Mouse (Mus musculus) frontal cortex, postnatal 25 days (tissue): ENCODE data around the gene Rhbdd1.

Experiments
- DNase-seq, 2 experiments: peaks; one replicate each; pipeline ENCODE4 v3.0.0; 2022; ENCODE audit warnings: low spot score in 2 of 2

Rhbdd1 gene

DNA sequence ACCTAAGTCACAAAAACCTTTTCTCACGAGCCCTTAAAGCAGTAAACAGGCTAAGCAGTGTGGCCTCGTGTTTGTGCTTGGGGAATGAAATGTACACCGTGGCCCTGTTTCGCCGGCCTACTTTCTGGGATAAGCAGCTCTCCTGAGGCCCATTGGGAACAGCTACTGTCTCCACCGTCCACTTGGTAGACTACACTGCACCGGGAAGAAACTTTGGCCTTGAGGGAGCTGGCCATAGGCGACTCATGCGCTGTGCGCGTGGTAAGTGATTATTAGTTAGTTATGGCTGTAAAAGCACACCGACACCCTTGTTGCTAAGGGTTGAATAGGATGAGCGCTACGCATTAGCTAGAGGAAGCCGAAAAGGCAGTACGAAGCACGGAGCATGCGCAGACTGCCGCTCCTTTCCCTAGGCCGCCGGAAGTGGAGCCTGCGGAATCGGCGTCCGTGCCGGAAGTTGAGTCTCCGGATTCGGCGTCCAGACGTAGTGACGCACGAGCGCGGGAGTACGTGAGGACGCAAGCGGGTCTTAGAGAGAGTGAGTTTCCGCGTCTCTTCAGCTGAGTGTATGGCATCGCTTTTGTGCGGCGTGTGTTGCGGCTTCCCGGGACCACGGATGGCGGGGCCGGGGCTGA is at the start of gene Rhbdd1:
Gene Rhbdd1, plus strand, starts transcription at position 342 of the 635 bp plus-strand sequence.
- peak; percentile 97 to 98 for DNase-seq

DNA sequence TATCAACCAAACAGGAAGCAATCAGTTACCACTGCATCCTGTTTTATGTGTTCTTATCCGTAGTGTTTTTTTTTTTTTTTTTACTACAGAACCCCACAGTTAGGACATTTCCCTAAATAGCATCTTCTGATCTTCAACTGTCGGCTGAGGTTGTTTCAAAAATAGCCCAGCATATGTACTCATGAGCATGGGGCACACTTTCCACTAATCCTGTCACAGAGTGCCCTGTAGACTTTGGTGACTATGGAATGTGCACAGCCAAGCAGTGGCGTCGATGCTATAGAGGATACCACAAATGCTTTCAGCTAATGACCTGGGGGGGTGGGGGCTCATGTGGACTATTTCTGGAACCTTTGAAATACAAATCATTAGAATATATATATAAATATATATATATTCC is 48.7 kb upstream of the Rhbdd1 start:
- no peak for DNase-seq

DNA sequence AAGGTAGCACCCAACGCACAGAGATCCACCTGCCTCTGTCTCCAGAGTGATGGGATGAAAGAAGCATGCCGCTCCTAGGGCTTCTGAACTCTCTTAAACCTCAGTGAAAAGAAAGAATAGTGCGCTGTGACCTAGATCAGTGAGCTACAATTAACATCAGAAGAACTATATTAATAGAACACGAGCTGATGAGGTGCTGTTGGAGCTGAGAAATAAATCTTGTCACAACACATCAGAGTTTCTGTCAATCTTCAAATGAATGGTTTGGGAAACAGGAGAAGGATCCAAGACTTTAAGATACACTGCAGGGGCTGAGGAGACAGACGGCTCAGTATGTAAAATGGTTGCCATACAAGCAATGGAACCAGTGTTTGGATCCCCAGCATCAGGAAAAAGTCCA is 44.0 kb upstream of the Rhbdd1 start:
- DNase-seq = no peak

DNA sequence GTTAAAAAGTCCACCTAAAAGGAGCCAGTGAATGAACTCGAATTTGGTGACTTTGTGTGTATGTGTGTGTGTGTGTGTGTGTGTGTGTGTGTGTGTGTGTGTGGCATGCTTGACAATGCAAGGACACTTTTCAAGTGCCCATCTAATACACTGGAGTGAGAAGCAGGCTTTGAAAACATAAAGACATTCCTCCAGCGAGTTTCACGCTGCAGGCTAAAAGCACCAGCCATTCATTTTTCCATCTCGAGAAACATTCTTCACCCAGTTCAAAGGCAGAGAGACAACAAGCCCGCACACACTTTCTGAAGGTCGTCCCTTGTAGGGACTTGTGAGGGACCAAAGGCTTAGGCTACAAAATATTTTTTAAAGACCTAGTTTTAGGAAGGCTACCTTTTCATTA is 42.7 kb upstream of the Rhbdd1 start:
- DNase-seq = no peak

DNA sequence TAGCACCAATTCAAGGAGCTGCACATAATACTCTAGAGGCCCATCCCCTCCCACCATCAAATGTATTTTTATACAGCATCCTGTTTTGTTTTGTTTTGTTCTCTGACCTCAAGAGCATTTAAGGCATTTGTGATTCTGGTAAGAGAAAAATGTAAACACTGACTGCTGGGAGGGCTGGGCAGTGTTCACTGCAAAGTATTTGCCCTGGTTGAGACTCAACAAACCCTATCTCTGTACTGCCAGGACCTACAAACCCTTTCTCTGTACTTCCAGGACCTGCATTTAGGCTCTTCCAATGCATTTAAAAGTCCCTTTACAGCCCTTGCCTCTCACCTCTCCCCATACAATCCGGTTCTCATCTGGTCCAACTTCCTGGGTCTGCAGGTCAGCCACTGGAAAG is 41.9 kb upstream of the Rhbdd1 start:
- no peak for DNase-seq

DNA sequence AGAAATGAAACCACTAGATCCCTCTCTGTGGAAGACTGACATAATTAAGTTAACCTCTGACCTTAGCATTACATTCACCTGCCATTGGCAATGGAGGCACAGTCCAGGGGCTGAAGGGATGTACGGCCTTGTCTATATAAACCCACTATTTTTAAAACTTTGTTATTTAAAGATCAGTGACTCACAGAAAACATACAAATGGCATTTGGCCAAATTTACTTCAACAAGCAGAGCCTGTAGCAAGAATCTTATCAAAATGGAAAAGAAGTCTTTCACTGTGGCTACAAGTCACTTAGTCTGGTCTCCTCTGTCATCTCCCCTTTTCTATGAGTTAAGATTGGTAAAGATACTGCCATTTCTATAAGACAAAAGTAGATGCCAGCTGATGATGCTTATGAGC is 36.5 kb upstream of the Rhbdd1 start:
- no peak for DNase-seq

DNA sequence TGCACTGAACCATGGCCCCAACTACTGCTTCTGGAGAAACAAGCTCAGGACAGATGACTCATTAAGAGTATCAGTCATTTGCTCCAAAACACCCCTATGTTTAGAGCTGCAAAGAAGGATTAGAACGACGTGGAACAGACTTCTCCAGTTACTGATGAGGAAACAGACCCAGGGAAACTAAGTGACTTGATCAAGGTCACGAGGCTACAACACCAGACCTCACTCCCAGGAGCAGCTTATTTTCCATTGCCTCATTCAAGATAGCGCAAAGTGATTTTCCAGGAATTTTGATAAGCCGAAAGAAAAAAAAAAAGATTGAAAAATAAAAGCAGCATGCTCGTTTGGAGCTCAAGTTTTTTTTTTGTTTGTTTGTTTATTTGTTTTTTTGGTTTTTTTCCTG is 34.4 kb upstream of the Rhbdd1 start:
- no peak for DNase-seq

DNA sequence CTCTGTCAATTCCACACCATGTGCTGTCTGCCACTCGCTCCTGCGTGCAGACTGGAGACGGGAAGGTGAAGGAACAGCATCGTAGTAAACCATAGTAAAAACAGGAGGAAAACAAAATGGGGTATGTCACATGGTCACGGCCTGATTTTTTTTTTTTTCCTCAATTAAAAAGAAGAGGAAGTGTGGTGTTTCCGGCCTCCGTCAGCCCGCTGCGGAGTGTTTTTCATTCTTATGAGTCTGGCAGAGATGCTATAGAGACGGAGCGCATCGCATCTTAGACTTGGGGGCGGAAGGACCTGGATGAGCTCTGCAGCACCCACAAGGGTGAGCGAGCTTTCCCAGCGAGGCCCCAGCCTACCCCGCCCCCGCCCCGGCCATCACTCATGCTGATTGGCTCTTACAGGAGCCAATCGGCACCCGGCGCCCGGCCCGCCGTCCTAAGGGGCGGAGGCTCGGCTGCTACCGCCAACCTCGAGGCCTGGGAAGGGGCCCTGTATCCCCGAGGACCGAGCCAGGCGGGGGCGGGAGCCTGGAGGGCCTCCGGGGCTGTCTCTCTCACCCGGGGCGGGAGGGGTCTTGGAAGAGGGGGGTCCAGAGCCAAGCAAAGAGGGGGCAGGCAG is 33.1 kb upstream of the Rhbdd1 start:
- peak; percentile 60 to 79 for DNase-seq

DNA sequence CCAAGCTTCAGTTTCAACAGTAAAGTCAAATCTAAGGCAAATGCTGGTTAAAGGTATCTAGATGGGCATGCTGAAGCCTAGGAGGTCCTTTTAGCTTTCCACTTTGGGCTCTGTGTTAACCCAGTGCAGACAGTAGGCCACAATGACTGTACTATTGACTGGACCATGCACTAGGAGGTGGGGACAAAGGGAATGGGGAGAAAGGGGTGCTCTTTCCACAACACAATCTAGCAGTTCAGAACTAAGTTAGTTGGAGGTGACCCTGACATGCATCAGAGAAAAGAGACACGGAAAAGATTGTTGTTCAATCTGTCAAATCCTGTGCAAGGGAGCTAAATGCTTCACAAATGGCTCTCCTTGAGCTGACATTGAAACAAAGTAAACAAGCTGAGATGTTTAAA is 32.4 kb upstream of the Rhbdd1 start:
- DNase-seq = no peak

DNA sequence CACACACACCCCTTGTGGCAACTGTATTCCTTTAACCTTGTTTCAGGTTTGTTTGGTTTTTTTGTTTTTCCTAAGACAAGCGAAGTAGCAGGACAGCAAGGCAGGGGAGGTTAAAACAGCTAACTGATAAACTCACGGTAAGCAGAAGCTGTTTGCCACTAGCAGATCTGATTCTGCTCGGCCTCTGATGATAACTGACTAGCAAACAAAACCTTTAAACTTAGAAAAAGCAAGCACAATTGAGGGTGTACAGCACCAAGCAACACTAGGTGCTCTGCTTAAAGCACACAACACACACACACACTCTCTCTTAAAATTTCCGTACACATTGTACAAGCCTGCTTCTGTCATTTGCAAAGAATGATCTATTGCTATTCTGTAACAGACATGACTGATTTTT is 31.8 kb upstream of the Rhbdd1 start:
- DNase-seq = no peak

DNA sequence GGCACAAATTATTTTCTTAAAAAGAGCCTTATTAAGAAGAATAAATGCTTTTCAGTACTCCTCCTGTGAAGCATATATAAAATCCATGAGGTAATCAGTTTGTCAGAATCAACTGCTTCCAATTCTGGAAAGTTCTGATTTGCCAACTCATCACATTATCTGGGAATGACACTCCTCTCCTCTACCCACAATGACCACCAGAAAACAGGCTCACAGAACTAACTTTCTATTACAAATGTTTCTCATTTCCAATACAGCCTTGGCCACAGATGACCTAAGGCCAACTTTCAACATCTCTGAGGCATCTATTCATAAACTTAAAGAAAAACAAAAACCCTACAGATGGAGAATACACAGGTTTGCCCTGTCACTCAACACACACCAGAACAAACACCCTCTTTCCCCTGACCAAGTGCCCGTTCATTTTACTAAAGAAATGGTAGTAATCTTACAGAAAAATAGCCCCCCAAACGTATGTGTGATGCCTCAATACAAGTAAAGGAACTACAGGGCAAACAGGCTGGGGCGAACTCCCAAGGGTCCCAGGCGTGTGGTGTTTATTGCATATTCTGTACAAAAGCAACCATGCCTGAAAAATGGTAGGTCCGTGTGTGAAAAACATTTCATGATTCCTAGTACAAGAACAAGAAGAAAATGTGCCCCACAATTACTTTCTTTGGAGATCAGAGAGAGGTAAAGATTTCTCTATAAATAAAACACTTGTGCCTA is 30.6 kb upstream of the Rhbdd1 start:
- no peak for DNase-seq

DNA sequence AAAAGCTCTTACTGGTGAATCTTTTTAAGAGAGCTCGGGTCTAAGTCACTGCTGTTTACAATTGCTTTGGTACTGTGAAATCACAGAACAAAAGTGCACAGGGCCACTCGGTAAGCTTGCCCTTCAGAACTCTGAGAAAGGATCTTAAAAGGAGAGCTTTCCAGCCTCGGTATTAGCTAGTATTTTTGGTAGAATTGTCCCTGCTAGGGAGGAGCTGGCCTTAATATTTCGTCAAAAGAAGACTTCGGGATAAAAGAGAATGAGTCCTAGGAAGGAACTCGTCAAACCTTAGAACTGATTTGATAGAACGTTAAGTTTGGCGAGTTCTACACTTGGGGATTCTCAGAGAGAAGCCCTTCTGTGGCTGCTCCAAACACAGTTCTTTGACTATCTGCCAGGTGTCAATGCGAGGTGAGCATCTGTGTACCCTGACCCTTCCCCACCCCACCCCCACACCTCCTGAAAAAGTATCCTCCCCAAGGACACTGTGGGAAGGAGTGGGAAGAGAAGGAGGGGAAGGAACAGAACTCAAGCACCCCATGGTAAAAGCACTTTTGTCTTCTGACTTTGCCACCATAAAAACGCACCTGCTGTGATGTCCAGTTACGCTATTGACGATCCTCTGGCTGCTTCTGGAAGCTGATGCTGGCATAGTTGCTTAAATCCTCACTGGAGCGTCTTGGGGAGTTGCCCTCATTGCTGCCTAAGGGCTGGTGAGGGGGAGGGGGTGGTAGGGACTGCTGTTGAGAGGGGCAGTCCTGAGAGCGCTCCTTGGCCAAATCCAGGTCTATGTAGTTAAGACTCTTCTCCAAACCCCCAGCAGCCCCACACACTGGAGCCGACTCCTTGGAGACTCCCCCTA is 29.8 kb upstream of the Rhbdd1 start:
- no peak for DNase-seq

DNA sequence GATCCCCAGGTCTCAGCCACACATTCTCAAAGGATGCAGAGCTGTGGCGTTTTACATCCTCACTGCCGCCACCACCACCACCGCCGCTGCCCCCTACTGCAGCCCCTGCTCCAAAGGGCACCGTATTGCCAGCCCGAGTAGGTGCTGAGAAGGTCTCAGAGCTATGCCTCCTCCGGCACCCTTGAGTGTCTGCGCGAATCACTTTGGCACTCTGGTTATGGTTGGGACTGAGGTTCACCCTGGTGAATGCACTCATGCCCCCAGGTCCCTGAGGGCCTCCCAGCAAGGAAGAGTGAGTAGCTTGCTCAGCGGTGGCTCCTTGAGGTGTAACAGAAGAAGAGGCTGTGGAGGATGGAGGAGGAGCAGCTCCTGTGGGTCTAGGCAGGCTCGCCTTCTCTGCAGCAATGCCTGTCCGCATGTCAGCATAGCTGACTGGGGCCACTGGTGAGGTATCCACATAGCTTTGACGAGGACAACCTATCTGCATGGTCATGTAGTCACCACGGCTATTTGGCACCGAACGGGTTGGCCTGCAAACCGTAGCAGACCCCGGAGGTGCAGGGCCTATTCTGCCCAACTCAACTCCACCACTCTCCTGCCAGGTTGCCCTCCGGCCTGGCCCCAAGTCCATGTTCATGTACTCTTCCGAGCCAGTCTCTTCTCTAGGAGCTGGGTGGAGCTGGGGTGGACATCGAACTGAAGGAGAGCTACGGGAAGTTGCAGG is 29.0 kb upstream of the Rhbdd1 start:
- DNase-seq = no peak

DNA sequence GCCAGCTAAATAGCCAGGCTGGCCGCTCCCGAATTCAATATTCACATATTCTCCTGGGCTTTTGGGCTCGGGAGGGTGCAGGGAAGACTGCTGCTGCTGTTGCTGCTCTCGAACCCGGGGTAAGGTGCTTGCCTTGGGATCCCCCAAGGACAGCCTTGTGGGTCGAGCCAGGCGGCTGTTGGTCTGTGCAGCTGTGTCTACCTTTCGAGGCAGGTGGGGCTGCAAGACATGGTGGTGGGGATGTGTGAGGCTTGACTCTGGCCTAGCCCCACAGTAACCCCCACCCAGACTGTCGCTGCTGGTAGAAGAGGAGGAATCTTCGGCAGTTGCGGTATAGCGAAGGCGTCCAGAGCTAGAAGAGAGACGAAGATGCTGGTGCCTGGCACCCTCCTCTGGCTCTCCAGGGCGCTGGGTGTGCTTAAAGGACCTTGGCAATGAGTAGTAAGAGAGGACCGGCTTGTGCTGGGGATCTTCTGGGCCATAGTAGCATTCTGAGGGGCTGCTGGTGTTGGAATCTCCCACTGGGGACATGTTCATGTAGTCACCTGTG is 28.4 kb upstream of the Rhbdd1 start:
- no peak for DNase-seq

DNA sequence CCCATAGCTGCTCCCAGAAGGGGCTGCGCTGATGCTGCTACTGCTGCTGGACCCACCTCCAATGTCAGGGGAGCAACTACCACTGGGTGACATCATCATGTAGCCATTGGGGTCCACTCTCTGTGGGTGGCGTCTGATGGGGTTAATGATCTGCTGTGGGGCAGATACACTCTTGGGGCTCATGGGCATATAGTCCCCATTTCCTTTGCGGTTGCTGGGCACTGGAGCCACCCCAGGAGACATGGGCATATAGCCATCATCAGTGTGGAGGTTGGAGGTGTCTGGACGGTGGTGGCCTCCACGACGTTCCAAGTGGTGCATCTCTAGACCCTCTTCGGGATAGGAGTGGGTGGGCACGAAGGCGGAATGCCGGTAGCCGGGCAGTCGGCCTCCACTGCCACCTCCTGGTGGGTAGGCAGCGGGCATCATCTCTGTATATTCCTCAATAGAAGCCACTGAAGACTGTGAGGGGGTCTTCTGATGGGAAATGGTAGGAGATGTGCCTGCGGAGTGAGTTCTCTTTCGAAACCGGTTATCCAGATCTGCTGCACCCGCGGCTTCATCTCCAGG is 27.7 kb upstream of the Rhbdd1 start:
- no peak for DNase-seq

DNA sequence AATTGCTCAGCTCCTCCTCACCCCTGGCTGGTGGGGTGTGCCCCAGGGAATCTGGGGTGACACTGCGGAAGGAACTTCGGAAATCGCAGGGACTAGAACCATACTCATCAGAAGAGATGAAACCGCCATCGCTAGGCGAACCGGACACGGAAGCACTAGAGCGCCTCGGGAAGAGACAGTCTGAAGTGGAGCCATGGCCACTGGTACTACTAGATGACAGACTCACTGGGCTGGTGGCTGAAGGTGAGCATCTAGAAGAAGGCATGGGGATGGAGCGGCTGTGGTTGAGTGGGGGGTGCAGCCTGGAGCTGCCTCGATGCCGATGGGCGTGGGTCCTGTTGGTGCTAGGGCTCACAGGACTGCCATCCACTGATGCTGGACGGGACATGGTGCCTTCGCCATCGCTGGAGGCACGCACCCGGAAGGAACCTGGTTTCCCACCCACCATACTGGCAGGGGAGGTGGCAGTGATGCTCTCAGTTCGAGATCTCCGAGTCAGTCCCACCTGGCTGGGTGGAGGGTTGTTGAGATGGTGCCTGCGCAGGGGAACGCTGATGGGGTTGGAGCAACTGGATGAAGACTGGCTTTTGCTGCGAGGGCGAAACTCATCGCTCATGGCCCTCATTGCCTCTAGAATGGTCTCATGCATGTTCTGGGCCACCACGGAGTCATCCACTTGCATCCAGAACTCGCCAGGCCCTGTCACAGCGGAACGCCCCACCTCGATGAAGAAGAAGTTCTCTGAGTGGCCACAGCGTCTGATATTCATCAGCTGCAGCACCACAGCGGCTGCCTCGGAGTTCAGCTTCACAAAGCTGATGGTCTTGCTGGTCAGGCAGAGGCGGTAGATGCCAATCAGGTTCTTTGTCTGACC is 26.9 kb upstream of the Rhbdd1 start:
- peak in 1 of 2 experiments; percentile 4 for DNase-seq

DNA sequence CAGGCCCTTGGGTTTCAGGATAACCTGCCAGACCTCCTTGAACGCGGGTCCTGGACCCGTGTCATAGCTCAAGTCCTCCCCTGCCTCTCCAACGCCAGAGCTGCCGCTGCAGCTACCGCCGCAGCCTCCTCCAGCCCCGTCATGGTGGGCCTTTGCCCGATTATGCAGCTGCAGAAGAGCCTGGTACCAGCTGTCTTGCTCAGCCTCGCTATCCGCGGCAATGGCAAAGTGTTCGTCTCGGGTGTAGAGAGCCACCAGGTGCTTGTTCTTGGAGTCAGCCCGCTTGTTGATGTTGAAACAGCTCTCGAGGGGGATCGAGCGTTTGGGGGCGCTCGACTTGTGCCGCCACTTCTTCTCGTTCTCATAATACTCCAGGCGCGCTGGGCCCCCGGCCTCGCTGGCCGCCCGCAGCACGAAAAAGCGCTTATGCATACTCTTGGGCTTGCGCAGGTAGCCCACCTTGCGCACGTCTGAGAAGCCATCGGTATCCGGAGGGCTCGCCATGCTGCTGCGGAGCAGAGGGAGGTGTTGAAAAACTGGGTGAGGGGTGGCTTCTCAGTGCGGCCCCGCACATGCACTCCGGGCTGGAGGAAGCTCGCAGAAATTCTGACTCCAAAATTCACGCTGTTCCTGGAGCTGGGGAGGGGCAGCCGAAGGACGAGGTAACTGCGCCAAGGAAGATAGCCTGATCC is 26.1 kb upstream of the Rhbdd1 start:
- peak in 1 of 2 experiments; percentile 58 for DNase-seq

DNA sequence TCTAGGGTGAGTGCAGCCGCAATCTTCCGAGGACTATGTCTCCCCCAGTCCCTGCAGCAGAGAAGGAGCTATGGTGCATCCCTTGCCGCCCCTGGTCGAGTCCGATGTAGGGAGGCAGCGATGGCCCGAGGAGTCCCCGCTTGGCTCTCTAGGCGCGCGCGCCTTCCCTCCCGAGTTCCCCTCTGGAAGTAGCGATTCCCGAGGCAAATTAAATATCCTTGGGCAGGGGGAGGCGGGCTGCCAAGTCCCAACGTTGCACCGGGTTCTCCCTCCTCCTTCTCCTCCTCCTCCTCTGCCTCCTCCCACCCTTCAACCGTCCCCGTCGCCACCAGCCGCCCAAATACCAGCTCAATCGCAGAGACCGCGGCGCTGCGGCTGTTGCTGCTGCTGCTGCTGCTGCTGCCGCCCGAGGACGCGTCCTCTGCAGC is 25.5 kb upstream of the Rhbdd1 start:
- DNase-seq = peak; percentile 57 to 64

DNA sequence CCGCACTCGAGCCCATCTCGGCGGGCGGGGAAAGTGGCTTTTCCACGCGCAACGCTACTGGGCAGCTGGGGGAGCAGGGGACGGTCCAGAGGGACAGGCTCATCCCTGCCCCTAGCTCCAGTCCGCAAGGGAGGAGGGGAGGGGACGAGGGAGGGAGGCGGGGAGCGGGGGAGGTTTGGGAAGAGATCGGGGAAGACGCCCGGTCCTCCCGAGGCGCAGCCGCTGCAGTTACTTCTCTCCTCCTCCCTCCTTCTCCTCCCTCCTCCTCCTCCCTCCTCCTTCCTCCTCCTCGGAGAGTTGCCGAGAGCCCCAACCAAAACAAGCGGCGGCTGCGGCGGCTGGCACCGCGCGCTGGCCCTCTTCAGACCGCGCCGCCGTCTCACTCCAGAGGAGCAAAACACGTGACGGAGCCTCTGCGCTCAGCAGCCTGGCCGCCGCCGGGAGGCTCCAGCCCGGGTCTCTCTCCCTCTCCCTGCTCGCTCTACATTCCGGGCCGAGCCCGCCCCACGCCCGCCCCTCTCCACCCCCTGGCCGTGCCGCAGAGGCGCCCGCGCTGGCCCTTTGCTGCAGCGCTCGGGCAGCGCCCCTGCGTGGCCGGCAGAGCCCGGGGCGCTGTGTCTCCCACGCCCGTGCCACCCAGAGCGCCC is 25.0 kb upstream of the Rhbdd1 start, which contains the start of gene Irs1:
Gene Irs1, minus strand, starts transcription at position 266 of the 647 bp plus-strand sequence.
- DNase-seq = peak; percentile 67 to 74
